Mouse (Mus musculus) left cerebral cortex, adult 18-20 months (tissue): ENCODE results near the gene Ccdc33. TPM values are rescaled to one million over a fixed set of nuclear protein-coding genes. Genes with fewer than 3 reads are reported as not detected.

Experiments
- DNase-seq, 2 experiments: peaks; one replicate each; pipeline ENCODE4 v3.0.0; 2021 to 2022; ENCODE audit warnings: low spot score in 2 of 2, mixed read lengths in 1 of 2
- total RNA-seq, 2 experiments: library from RNA; stranded (reverse); gene quantifications; 2 replicates each; pipeline ENCODE4 v1.2.3; 2021

Ccdc33 gene
- total RNA-seq, 2 experiments from 2014 or later: 0.67 to 1.2 TPM

GRCm38 (mm10) chr9:58092581-58093269 is 25.9 kb downstream of the Ccdc33 start:
- no peak for DNase-seq

- DNase-seq: no peak
Measured at GRCm38 (mm10) chr9:58091623-58092425, 26.8 kb downstream of the Ccdc33 start.

- DNase-seq: peak; percentile 50 to 66
Measured at GRCm38 (mm10) chr9:58087277-58087998, 31.2 kb downstream of the Ccdc33 start.

GRCm38 (mm10) chr9:58086861-58087260 is 31.8 kb downstream of the Ccdc33 start:
- DNase-seq: no peak

- DNase-seq: no peak
Measured at GRCm38 (mm10) chr9:58086203-58086602, 32.4 kb downstream of the Ccdc33 start.

GRCm38 (mm10) chr9:58085074-58085473 is 33.5 kb downstream of the Ccdc33 start:
- DNase-seq: no peak

- no peak for DNase-seq
Measured at GRCm38 (mm10) chr9:58084586-58084985, 34.0 kb downstream of the Ccdc33 start.

- DNase-seq: no peak
Measured at GRCm38 (mm10) chr9:58074561-58074960, 44.1 kb downstream of the Ccdc33 start.

GRCm38 (mm10) chr9:58067546-58067945 is 51.1 kb downstream of the Ccdc33 start:
- DNase-seq: peak; percentile 56 to 61

GRCm38 (mm10) chr9:58066731-58067095 is 51.9 kb downstream of the Ccdc33 start:
- peak; percentile 80 to 89 for DNase-seq

GRCm38 (mm10) chr9:58065977-58066730 is 52.5 kb downstream of the Ccdc33 start:
- peak; percentile 25 to 41 for DNase-seq

- no peak for DNase-seq
Measured at GRCm38 (mm10) chr9:58065532-58065931, 53.1 kb downstream of the Ccdc33 start.

- DNase-seq: no peak
Measured at GRCm38 (mm10) chr9:58063531-58063930, 55.1 kb downstream of the Ccdc33 start, which contains the start of gene Stra6. Gene Stra6, plus strand, starts transcription at chr9:58063788.

GRCm38 (mm10) chr9:58060677-58061667 is 57.7 kb downstream of the Ccdc33 start:
- no peak for DNase-seq

- no peak for DNase-seq
Measured at GRCm38 (mm10) chr9:58059920-58060319, 58.7 kb downstream of the Ccdc33 start.

GRCm38 (mm10) chr9:58055666-58056065 is 63.0 kb downstream of the Ccdc33 start:
- DNase-seq: no peak

- no peak for DNase-seq
Measured at GRCm38 (mm10) chr9:58054032-58054431, 64.6 kb downstream of the Ccdc33 start.

- DNase-seq: no peak
Measured at GRCm38 (mm10) chr9:58053544-58053943, 65.1 kb downstream of the Ccdc33 start.

GRCm38 (mm10) chr9:58053102-58053501 is 65.5 kb downstream of the Ccdc33 start:
- DNase-seq: peak; percentile 70 to 72

GRCm38 (mm10) chr9:58051937-58052336 is 66.7 kb downstream of the Ccdc33 start:
- no peak for DNase-seq
